Mouse (Mus musculus) heart, postnatal 0 days (tissue): ENCODE measurements around the gene Prdm10.

Source experiments
- CTCF ChIP-seq: IDR thresholded peaks from 2 replicates; pipeline ENCODE4 v1.5.1; 2016; ENCODE audit warnings: antibody characterized with exemption, control low read depth, low read depth
- EP300 ChIP-seq: IDR thresholded peaks from 2 replicates; pipeline ENCODE4 v1.6.1; 2016; ENCODE audit warnings: antibody characterized with exemption, low read depth

DNA sequence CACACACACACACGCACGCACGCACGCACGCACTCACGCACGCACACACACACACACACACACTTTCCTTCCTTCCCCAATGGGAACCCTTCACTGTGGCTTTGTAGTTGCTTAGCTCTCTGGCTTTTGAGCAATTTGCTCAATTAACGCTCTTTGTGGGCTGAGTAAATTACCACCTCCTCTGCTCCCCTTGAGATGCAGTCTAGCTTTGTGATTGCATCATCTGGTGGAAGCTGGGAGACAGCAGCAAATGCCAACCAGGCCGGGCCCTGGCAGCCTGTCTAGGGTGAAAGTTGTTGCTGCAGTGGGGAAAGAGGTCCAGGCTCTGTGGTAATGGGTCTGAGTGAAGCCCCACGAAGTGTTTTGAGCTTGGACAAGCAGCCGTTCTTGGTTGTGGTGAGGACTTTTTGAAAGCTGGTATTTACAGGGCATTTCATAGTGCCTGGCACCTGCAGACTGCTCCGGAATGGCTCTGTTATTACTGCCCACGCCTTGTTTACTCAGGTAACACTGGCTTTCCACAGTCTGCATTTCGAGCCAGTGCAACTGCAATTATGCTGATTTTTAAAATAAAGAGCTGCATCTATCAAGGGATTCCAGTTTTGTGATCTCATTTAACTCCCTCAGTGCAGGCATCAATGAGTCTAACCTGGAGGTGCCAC, 10.0 kb downstream of the Prdm10 start:
- TF ChIP-seq CTCF (no peak), EP300 (no peak)
